Mouse (Mus musculus) cerebellum, postnatal 36 days (tissue): ENCODE measurements around the gene Snrnp25.
A peak's percentile ranks its signal among the peaks of the same experiment; 100 is the strongest.

Source experiments
- DNase-seq, 2 experiments: peaks; one replicate each; pipeline ENCODE4 v3.0.0; 2021 to 2022; ENCODE audit warnings: mixed read lengths in 2 of 2

Snrnp25 gene

GRCm38 (mm10) chr11:32245614-32246013 lies 40.4 kb downstream of the Snrnp25 start:
- no peak for DNase-seq

- DNase-seq = no peak
Measured at GRCm38 (mm10) chr11:32247068-32247467, 41.9 kb downstream of the Snrnp25 start.

GRCm38 (mm10) chr11:32248350-32248749 lies 43.1 kb downstream of the Snrnp25 start:
- no peak for DNase-seq

GRCm38 (mm10) chr11:32250880-32251763 lies 45.9 kb downstream of the Snrnp25 start:
- no peak for DNase-seq

GRCm38 (mm10) chr11:32253121-32253520 lies 47.9 kb downstream of the Snrnp25 start:
- peak in 1 of 2 experiments; percentile 9 for DNase-seq

GRCm38 (mm10) chr11:32256146-32256545 lies 50.9 kb downstream of the Snrnp25 start:
- DNase-seq = no peak

- DNase-seq = no peak
Measured at GRCm38 (mm10) chr11:32256566-32256965, 51.4 kb downstream of the Snrnp25 start.
